Mouse (Mus musculus) embryonic facial prominence, embryonic 15.5 days (tissue): Measurements from ENCODE around the gene Lpar4. TPM values are rescaled to one million over a fixed set of nuclear protein-coding genes. Genes with fewer than 3 reads are reported as not detected.

ENCODE experiments used
- ATAC-seq: fragments of 200-750 bp; cut with Nextera tagmentation; 2 replicates; pipeline ENCODE4 v1.8.0; 2017; ENCODE audit warnings: low read depth, moderate TSS enrichment; ENCODE audit not compliant: insufficient number of reproducible peaks, low FRiP score, low TSS enrichment
- H3K27ac ChIP-seq: fragments of 300-500 bp; sonication (generic); replicated peaks from 2 replicates; pipeline ENCODE4 v1.5.1; 2015; ENCODE audit warnings: mild to moderate bottlenecking, inconsistent platforms
- H3K27me3 ChIP-seq: fragments of 300-500 bp; sonication (generic); 2 replicates; pipeline ENCODE4 v1.6.1; 2015; ENCODE audit warnings: inconsistent platforms
- H3K36me3 ChIP-seq: fragments of 300-500 bp; sonication (generic); 2 replicates; pipeline ENCODE4 v1.6.1; 2015; ENCODE audit warnings: mild to moderate bottlenecking, inconsistent platforms
- H3K4me1 ChIP-seq: fragments of 300-500 bp; sonication (generic); 2 replicates; pipeline ENCODE4 v1.6.1; 2015; ENCODE audit warnings: inconsistent platforms
- H3K4me2 ChIP-seq: fragments of 300-500 bp; sonication (generic); replicated peaks from 2 replicates; pipeline ENCODE4 v1.6.1; 2015; ENCODE audit warnings: mild to moderate bottlenecking, inconsistent platforms
- H3K4me3 ChIP-seq: fragments of 300-500 bp; sonication (generic); replicated peaks from 2 replicates; pipeline ENCODE4 v1.5.1; 2015; ENCODE audit warnings: mild to moderate bottlenecking, inconsistent platforms
- H3K9ac ChIP-seq: fragments of 300-500 bp; sonication (generic); 2 replicates; pipeline ENCODE4 v1.6.1; 2015; ENCODE audit warnings: inconsistent platforms
- H3K9me3 ChIP-seq: fragments of 300-500 bp; sonication (generic); replicated peaks from 2 replicates; pipeline ENCODE4 v1.6.1; 2016; ENCODE audit warnings: inconsistent platforms
- WGBS: fragments of 180-500 bp; shearing (Covaris S2); methylation state at CpG from one replicate; pipeline ENCODE4 v1.1.7; 2015; 5-methylcytosine and 5-hydroxymethylcytosine counted together
- polyA plus RNA-seq: library from polyadenylated mRNA; unstranded; fragments of >200 nt; fragmentation: Nextera tagmentation; extraction: Ambion mirVana; gene quantifications from 2 replicates; pipeline ENCODE4 v1.2.1, GENCODE M21; 2015

Lpar4 gene
- polyA plus RNA-seq, 1 experiment from 2014 or later = 28.0 TPM

GRCm38 (mm10) chrX:106962233-106962632 is 41.8 kb downstream of the Lpar4 start:
- WGBS = 80% methylated on average over 2 of the region's 2 CpGs
- no peaks in the 10 kb centered on the region for H3K4me1 ChIP-seq
- no peaks in the 10 kb centered on the region for H3K36me3 ChIP-seq
- H3K27me3 ChIP-seq = no peaks in the 10 kb centered on the region
- ATAC-seq = no peak
- no peak overlapping the region for H3K4me3 ChIP-seq
- no peak overlapping the region for H3K27ac ChIP-seq
- H3K9me3 ChIP-seq = no peaks in the 10 kb centered on the region
- H3K9ac ChIP-seq = no peak overlapping the region
- no peak overlapping the region for H3K4me2 ChIP-seq

GRCm38 (mm10) chrX:106964326-106964725 is 43.9 kb downstream of the Lpar4 start:
- Histone ChIP-seq H3K36me3 (no peaks in the 10 kb centered on the region), H3K9me3 (no peaks in the 10 kb centered on the region), H3K4me1 (no peaks in the 10 kb centered on the region), H3K4me3 (no peak overlapping the region), H3K27me3 (no peaks in the 10 kb centered on the region), H3K27ac (no peak overlapping the region), H3K4me2 (no peak overlapping the region), H3K9ac (no peak overlapping the region)
- WGBS = 31% methylated on average over 2 of the region's 2 CpGs
- ATAC-seq = peak; percentile 57; the same call in 1 of the 2 replicates

Other genes with a start within 250 kb of the Lpar4 start
- gene Rtl3, start 80.0 kb upstream of the Lpar4 start, polyA plus RNA-seq = 68.5 and 73.5 TPM in 2 replicates
- 0.21 and 0.24 TPM in 2 replicates for gene P2ry10, start 167.9 kb downstream of the Lpar4 start, polyA plus RNA-seq
- gene P2ry10b, start 228.3 kb downstream of the Lpar4 start, polyA plus RNA-seq = 4.4 and 5.7 TPM in 2 replicates